Mouse (Mus musculus) C2C12 (cell line): Measurements from ENCODE around the gene Gm20388. TPM values are rescaled to one million over a fixed set of nuclear protein-coding genes. Genes with fewer than 3 reads are reported as not detected.

Source experiments
- H3K27me3 ChIP-seq: one replicate; pipeline ENCODE4 v1.6.1; 2011; ENCODE audit not compliant: control insufficient read depth, insufficient read depth, insufficient read length
- H3K36me3 ChIP-seq: one replicate; pipeline ENCODE4 v1.6.1; 2011; ENCODE audit not compliant: control insufficient read depth, insufficient read depth
- H3K4me3 ChIP-seq: one replicate; pipeline ENCODE4 v1.5.1; 2011; ENCODE audit warnings: mild to moderate bottlenecking, control low read depth; ENCODE audit not compliant: poor library complexity, insufficient read depth, severe bottlenecking
- H3K79me2 ChIP-seq: one replicate; pipeline ENCODE4 v1.6.1; 2011; ENCODE audit not compliant: control insufficient read depth, insufficient read depth
- H3K79me3 ChIP-seq: one replicate; pipeline ENCODE4 v1.6.1; 2011; ENCODE audit warnings: low read depth, control low read depth
- H3ac ChIP-seq: one replicate; pipeline ENCODE3; 2011; ENCODE audit warnings: low read depth; ENCODE audit not compliant: control insufficient read depth, insufficient read length
- CEBPB ChIP-seq: IDR thresholded peaks from one replicate; pipeline ENCODE4 v1.6.1; 2011; ENCODE audit warnings: low read depth, mild to moderate bottlenecking, control low read depth, moderate library complexity
- CTCF ChIP-seq: IDR thresholded peaks from one replicate; pipeline ENCODE4 v1.5.1; 2011; ENCODE audit not compliant: control insufficient read depth, insufficient read depth, insufficient read length
- FOSL1 ChIP-seq: IDR thresholded peaks from one replicate; pipeline ENCODE4 v1.8.0; 2011; ENCODE audit warnings: mild to moderate bottlenecking, low read length; ENCODE audit not compliant: poor library complexity, insufficient read depth, severe bottlenecking
- MAX ChIP-seq: IDR thresholded peaks from one replicate; pipeline ENCODE4 v1.6.1; 2011; ENCODE audit warnings: mild to moderate bottlenecking, control low read depth
- MYOD1 ChIP-seq: IDR thresholded peaks from one replicate; pipeline ENCODE4 v1.6.1; 2011; ENCODE audit warnings: low read depth; ENCODE audit not compliant: control insufficient read depth, insufficient read length
- MYOG ChIP-seq: IDR thresholded peaks from one replicate; pipeline ENCODE4 v1.6.1; 2011; ENCODE audit not compliant: control insufficient read depth, insufficient read length; ENCODE audit errors: extremely low read depth
- USF1 ChIP-seq: IDR thresholded peaks from one replicate; pipeline ENCODE4 v1.6.1; 2011; ENCODE audit warnings: low read depth, mild to moderate bottlenecking, control low read depth, moderate library complexity
- polyA plus RNA-seq: library from polyadenylated mRNA; unstranded; fragments of >200 nt; fragmentation: generic; extraction: Trizol; gene quantifications from one replicate; pipeline ENCODE4 v1.2.1, GENCODE M21; 2012; ENCODE audit warnings: missing spikeins

Gene Gm20388
- polyA plus RNA-seq, 1 experiment: 15.0 TPM

- no peaks in the 10 kb centered on the region for H3K36me3 ChIP-seq
- no peak for TF ChIP-seq CTCF
- TF ChIP-seq MYOG: no peak
- TF ChIP-seq MAX: no peak
- no peak for TF ChIP-seq USF1
- no peak for TF ChIP-seq FOSL1
- no peak for TF ChIP-seq MYOD1
- TF ChIP-seq CEBPB: no peak
Observed at GRCm38 (mm10) chr8:120062742-120063141, 152.1 kb downstream of the Gm20388 start.

GRCm38 (mm10) chr8:120063326-120063725 is 152.7 kb downstream of the Gm20388 start:
- TF ChIP-seq USF1 (no peak), MYOD1 (no peak), CEBPB (no peak), MAX (no peak), FOSL1 (no peak), CTCF (no peak), MYOG (no peak)

More at GRCm38 (mm10) chr8:120062742-120063141, 152.1 kb downstream of the Gm20388 start:
- Histone ChIP-seq H3K27me3 (peaks cover 7% of the 10 kb centered on the region), H3ac (no peak overlapping the region), H3K79me2 (no peaks in the 10 kb centered on the region), H3K4me3 (no peak overlapping the region), H3K79me3 (no peaks in the 10 kb centered on the region)

GRCm38 (mm10) chr8:120065611-120066010 is 155.0 kb downstream of the Gm20388 start:
- H3K27me3 ChIP-seq: peaks cover 9% of the 10 kb centered on the region
- H3K79me2 ChIP-seq: no peaks in the 10 kb centered on the region
- no peak overlapping the region for H3ac ChIP-seq
- no peaks in the 10 kb centered on the region for H3K79me3 ChIP-seq
- no peak overlapping the region for H3K4me3 ChIP-seq
- no peak for TF ChIP-seq MAX
- no peak for TF ChIP-seq CEBPB
- TF ChIP-seq USF1: no peak
- TF ChIP-seq MYOG: no peak
- no peak for TF ChIP-seq FOSL1
- H3K36me3 ChIP-seq: no peaks in the 10 kb centered on the region

More at GRCm38 (mm10) chr8:120063326-120063725, 152.7 kb downstream of the Gm20388 start:
- Histone ChIP-seq H3K79me3 (no peaks in the 10 kb centered on the region), H3K36me3 (no peaks in the 10 kb centered on the region), H3K27me3 (peaks cover 12% of the 10 kb centered on the region), H3K79me2 (no peaks in the 10 kb centered on the region), H3ac (no peak overlapping the region), H3K4me3 (no peak overlapping the region)

DNA sequence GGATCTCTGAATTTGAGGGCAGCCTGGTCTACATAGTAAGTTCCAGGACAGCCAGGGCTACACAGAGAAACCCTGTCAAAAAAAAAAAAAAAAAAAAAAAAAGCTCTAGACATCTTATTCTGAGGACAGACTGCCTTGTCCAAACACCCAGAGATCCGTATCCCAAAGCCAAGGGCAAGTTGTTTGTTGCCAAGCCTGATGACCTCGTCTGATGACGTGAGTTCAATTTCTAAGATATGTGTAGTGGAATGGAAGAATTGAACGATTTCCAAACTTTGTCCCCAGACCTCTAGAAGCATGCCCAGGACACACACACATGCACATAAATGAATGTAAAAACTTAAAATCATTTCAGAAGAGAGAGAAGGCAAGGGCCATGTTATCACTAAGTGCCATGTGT is 155.6 kb downstream of the Gm20388 start:
- Histone ChIP-seq H3K79me3 (no peaks in the 10 kb centered on the region), H3K36me3 (no peaks in the 10 kb centered on the region), H3K79me2 (no peaks in the 10 kb centered on the region), H3K4me3 (no peak overlapping the region), H3K27me3 (peaks cover 9% of the 10 kb centered on the region), H3ac (no peak overlapping the region)
- TF ChIP-seq MYOD1: no peak
- TF ChIP-seq CEBPB: no peak
- no peak for TF ChIP-seq FOSL1
- TF ChIP-seq MAX: no peak
- TF ChIP-seq CTCF: no peak
- TF ChIP-seq MYOG: no peak
- TF ChIP-seq USF1: no peak

DNA sequence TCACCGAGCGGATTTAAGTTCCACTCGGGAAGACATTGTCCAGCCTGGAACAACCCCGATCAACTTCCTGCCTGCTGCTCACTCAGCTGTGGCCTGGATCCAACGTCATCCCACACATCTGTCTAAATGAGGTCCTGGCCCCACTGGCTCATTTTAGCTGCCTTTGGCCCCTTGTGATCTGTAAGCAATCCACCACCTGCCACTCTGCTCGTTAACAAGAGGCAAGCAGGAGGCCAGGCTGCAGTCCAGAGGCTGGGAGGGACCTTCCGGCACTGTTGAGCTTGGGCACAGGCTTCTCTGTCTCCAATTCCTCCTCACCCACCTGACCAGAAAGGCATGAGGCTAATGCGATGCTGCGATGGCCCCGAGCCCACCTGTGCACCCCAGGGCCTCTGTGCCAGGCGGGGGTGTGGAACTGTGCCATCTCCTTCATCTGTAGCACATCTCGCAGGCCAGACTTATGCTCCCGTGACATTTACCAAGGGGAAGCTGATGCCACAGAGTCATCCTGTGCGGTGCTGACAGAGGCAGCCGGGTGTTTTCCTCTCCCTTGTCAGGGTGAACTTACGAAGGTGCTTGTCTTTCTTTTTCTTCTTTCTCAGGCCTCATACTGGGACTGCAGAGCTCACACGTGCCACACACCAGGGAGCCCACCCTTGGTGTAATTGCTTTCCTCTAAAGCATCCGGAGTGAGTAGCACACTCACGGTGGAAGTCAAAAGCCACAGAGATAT is 157.5 kb downstream of the Gm20388 start:
- no peaks in the 10 kb centered on the region for H3K79me2 ChIP-seq
- H3K27me3 ChIP-seq: peaks cover 6% of the 10 kb centered on the region
- TF ChIP-seq CTCF (no peak), MAX (no peak), CEBPB (no peak), MYOD1 (no peak), MYOG (no peak), USF1 (no peak), FOSL1 (no peak)
- H3ac ChIP-seq: no peak overlapping the region
- H3K36me3 ChIP-seq: no peaks in the 10 kb centered on the region
- no peaks in the 10 kb centered on the region for H3K79me3 ChIP-seq
- H3K4me3 ChIP-seq: no peak overlapping the region

- TF ChIP-seq USF1 (no peak), CTCF (peak; percentile 89)
- Histone ChIP-seq H3K79me2 (no peaks in the 10 kb centered on the region), H3ac (no peak overlapping the region), H3K36me3 (no peaks in the 10 kb centered on the region), H3K27me3 (peaks cover 6% of the 10 kb centered on the region), H3K4me3 (no peak overlapping the region), H3K79me3 (no peaks in the 10 kb centered on the region)
Observed at GRCm38 (mm10) chr8:120071684-120072083, 161.0 kb downstream of the Gm20388 start.
